Mouse (Mus musculus) megakaryocyte, embryonic 14.5 days (primary cell): ENCODE results near the gene Cd70.

Source experiments
- FLI1 ChIP-seq: IDR thresholded peaks from 2 replicates; pipeline ENCODE4 v1.6.1; 2012; ENCODE audit warnings: low read length, inconsistent platforms, mixed read lengths
- GATA1 ChIP-seq: IDR thresholded peaks from 3 replicates; pipeline ENCODE4 v1.6.1; 2012; ENCODE audit warnings: mixed read lengths, low read length, inconsistent platforms, borderline replicate concordance

GRCm38 (mm10) chr17:57194041-57194507 is 44.5 kb upstream of the Cd70 start, which contains the start of gene Tnfsf14:
- TF ChIP-seq FLI1 (no peak), GATA1 (no peak)
